Mouse (Mus musculus): ENCODE results near the gene Dmgdh. TPM values are rescaled to one million over a fixed set of nuclear protein-coding genes. Genes with fewer than 3 reads are reported as not detected.

The Dmgdh gene
- polyA plus RNA-seq, 2 experiments = 0.05 TPM; not detected in 1

DNA sequence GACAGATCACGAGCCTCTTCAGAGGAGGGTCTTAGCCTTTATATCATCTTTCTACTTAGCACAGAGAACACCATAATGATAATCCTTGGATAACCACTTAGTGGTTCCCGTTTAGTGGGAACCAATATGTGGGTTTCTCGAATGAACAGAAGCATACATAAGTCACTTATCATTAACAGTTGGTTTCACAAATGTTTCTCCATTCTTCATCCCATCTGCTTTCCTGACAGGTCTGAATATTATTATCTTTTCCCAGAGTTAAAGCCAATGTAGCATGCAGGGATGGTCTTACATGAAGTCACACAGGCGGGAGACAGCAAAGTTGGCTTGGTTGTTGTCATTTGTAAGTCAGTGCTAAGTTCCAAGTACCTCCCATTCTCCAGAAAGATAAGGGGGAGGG is 6.6 kb upstream of the Dmgdh start:
- no peak for TF ChIP-seq POLR2A (IDR thresholded peaks at IDR 0.05; ENCODE audit: borderline replicate concordance, extremely low read depth, insufficient read depth, insufficient read length)
- no peak for ATAC-seq (ENCODE audit: low FRiP score, low read depth)
- WGBS = 91% methylated on average over 4 of the region's 4 CpGs
- DNase-seq (ENCODE audit: low spot score) = no peak
- Histone ChIP-seq H3K27ac (replicated peaks; ENCODE audit: low read depth, low read length) (no peak overlapping the region), H3K36me3 (ENCODE audit: control insufficient read depth, insufficient read depth, low read length) (no peaks in the 10 kb centered on the region), H3K4me2 (replicated peaks; ENCODE audit: low read depth, low read length, severe bottlenecking) (no peak overlapping the region), H3K27me3 (ENCODE audit: control insufficient read depth, insufficient read depth, low read length) (no peaks in the 10 kb centered on the region), H3K4me1 (ENCODE audit: control insufficient read depth, insufficient read depth, low read length) (no peaks in the 10 kb centered on the region), H3K4me3 (replicated peaks; ENCODE audit: low read length) (no peak overlapping the region), H3K9me3 (ENCODE audit: control insufficient read depth, low read length) (0 out of 2 replicates have a peak, but pooled peaks cover 4% of the 10 kb centered on the region), H3K9ac (ENCODE audit: low read depth, low read length, severe bottlenecking) (no peak overlapping the region)

DNA sequence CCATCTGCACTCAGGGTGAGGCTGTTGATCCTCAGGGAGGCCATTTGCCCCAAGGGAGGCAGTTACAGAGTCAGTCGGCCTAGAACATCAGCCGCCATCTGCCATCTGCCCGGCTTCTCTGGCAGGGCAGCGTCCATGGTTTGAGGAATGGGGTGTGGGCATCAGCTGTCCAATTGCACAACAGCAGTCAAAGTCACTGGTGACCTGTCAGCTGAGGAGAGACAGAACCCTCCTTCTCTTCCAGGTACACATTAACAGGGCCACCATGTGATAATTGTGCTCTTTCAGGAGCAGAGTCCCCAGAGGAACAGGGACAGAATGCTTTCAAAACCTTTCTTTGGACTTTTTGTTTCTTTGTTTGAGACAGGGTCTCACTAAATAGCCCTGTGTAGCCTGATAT is 1.9 kb upstream of the Dmgdh start:
- H3K4me3 ChIP-seq (replicated peaks; ENCODE audit: low read length) = no peak overlapping the region
- H3K4me2 ChIP-seq (replicated peaks; ENCODE audit: low read depth, low read length, severe bottlenecking) = no peak overlapping the region
- no peaks in the 10 kb centered on the region for H3K36me3 ChIP-seq (ENCODE audit: control insufficient read depth, insufficient read depth, low read length)
- ATAC-seq (ENCODE audit: low FRiP score, low read depth) (no peak), DNase-seq (ENCODE audit: low spot score) (no peak)
- no peak overlapping the region for H3K9ac ChIP-seq (ENCODE audit: low read depth, low read length, severe bottlenecking)
- H3K9me3 ChIP-seq (ENCODE audit: control insufficient read depth, low read length) = 0 out of 2 replicates have a peak, but pooled peaks cover 4% of the 10 kb centered on the region
- H3K27me3 ChIP-seq (ENCODE audit: control insufficient read depth, insufficient read depth, low read length) = peaks cover 11% of the 10 kb centered on the region
- TF ChIP-seq POLR2A (IDR thresholded peaks at IDR 0.05; ENCODE audit: borderline replicate concordance, extremely low read depth, insufficient read depth, insufficient read length) = no peak
- no peaks in the 10 kb centered on the region for H3K4me1 ChIP-seq (ENCODE audit: control insufficient read depth, insufficient read depth, low read length)
- H3K27ac ChIP-seq (replicated peaks; ENCODE audit: low read depth, low read length) = no peak overlapping the region
- WGBS = 95% methylated on average over 4 of the region's 4 CpGs

DNA sequence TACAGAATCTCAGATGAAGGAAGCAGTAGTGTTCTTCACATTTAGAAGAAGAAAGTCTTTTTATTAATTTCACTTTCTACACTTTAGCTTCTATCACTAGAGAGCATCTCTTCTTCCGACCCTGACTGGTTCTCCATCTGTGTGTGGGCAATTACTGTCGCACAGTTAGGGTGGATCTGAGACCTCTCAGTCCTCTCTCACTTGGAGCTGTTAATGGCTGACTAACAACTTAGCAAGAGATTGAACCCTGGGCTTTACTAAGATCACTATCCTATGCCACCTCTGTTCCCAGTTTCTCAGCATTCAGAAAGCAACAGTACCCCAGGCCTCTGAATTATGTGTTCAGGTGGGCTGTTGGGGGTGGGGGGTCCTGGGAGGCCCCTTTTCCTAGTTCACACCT is 937 bp upstream of the Dmgdh start:
- 61% methylated on average over 2 of the region's 2 CpGs for WGBS
- TF ChIP-seq POLR2A (IDR thresholded peaks at IDR 0.05; ENCODE audit: borderline replicate concordance, extremely low read depth, insufficient read depth, insufficient read length) = no peak

DNA sequence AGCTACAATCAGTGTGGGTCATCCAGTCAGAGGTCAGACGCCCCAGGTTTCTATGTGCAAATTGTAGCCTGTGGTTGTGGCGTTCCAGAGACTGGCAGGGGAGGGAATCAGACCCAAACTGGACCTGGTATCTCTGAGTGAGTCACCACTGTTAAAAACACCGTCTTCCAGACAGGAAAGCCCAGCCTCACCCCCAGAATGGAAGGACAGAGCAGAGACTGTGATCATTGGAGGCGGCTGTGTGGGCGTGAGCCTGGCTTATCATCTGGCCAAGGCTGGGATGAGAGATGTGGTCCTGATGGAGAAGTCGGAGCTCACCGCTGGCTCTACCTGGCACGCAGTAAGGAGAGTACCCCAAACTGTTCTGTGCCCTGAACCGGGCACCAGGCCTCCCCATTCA is 2.6 kb downstream of the Dmgdh start:
- no peak for TF ChIP-seq POLR2A (IDR thresholded peaks at IDR 0.05; ENCODE audit: borderline replicate concordance, extremely low read depth, insufficient read depth, insufficient read length)
- Histone ChIP-seq H3K27me3 (ENCODE audit: control insufficient read depth, insufficient read depth, low read length) (peaks cover 11% of the 10 kb centered on the region), H3K4me2 (replicated peaks; ENCODE audit: low read depth, low read length, severe bottlenecking) (no peak overlapping the region), H3K36me3 (ENCODE audit: control insufficient read depth, insufficient read depth, low read length) (no peaks in the 10 kb centered on the region), H3K9ac (ENCODE audit: low read depth, low read length, severe bottlenecking) (no peak overlapping the region), H3K4me3 (replicated peaks; ENCODE audit: low read length) (no peak overlapping the region), H3K4me1 (ENCODE audit: control insufficient read depth, insufficient read depth, low read length) (no peaks in the 10 kb centered on the region), H3K9me3 (ENCODE audit: control insufficient read depth, low read length) (no peaks in the 10 kb centered on the region), H3K27ac (replicated peaks; ENCODE audit: low read depth, low read length) (no peak overlapping the region)
- 75% methylated on average over 9 of the region's 9 CpGs for WGBS
- ATAC-seq (ENCODE audit: low FRiP score, low read depth) (no peak), DNase-seq (ENCODE audit: low spot score) (no peak)

More for the DNA sequence above, 937 bp upstream of the Dmgdh start:
- DNase-seq (ENCODE audit: low spot score) (no peak), ATAC-seq (ENCODE audit: low FRiP score, low read depth) (no peak)
- no peaks in the 10 kb centered on the region for H3K4me1 ChIP-seq (ENCODE audit: control insufficient read depth, insufficient read depth, low read length)
- H3K27me3 ChIP-seq (ENCODE audit: control insufficient read depth, insufficient read depth, low read length) = peaks cover 11% of the 10 kb centered on the region
- H3K9ac ChIP-seq (ENCODE audit: low read depth, low read length, severe bottlenecking) = no peak overlapping the region
- no peak overlapping the region for H3K4me2 ChIP-seq (replicated peaks; ENCODE audit: low read depth, low read length, severe bottlenecking)
- H3K9me3 ChIP-seq (ENCODE audit: control insufficient read depth, low read length) = 0 out of 2 replicates have a peak, but pooled peaks cover 4% of the 10 kb centered on the region
- H3K36me3 ChIP-seq (ENCODE audit: control insufficient read depth, insufficient read depth, low read length) = no peaks in the 10 kb centered on the region
- H3K4me3 ChIP-seq (replicated peaks; ENCODE audit: low read length) = no peak overlapping the region
- no peak overlapping the region for H3K27ac ChIP-seq (replicated peaks; ENCODE audit: low read depth, low read length)

DNA sequence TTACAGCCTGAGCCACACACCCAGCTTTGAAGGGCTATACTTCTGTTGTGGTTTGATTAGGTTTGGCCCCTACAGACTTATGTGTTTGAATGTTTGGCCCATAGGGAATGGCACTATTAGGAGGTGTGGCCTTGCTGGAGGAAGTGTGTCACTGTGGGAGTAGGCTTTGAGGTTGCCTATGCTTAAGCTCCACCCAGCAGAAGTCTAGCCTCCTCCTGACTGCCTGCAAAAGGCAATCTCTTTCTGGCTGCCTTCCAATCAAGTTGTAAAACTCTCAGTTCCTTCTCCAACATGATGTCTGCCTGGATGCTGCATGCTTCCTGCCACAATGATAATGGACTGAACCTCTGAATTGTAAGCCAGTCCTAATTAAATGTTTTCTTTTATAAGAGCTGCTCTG is 9.1 kb downstream of the Dmgdh start:
- Histone ChIP-seq H3K4me2 (replicated peaks; ENCODE audit: low read depth, low read length, severe bottlenecking) (no peak overlapping the region), H3K4me3 (replicated peaks; ENCODE audit: low read length) (no peak overlapping the region), H3K4me1 (ENCODE audit: control insufficient read depth, insufficient read depth, low read length) (no peaks in the 10 kb centered on the region), H3K9ac (ENCODE audit: low read depth, low read length, severe bottlenecking) (no peak overlapping the region), H3K36me3 (ENCODE audit: control insufficient read depth, insufficient read depth, low read length) (no peaks in the 10 kb centered on the region), H3K27me3 (ENCODE audit: control insufficient read depth, insufficient read depth, low read length) (no peaks in the 10 kb centered on the region), H3K9me3 (ENCODE audit: control insufficient read depth, low read length) (no peaks in the 10 kb centered on the region), H3K27ac (replicated peaks; ENCODE audit: low read depth, low read length) (no peak overlapping the region)
- TF ChIP-seq POLR2A (IDR thresholded peaks at IDR 0.05; ENCODE audit: borderline replicate concordance, extremely low read depth, insufficient read depth, insufficient read length) = no peak
- no peak for ATAC-seq (ENCODE audit: low FRiP score, low read depth)
- peak; percentile 59 for DNase-seq (ENCODE audit: low spot score)

DNA sequence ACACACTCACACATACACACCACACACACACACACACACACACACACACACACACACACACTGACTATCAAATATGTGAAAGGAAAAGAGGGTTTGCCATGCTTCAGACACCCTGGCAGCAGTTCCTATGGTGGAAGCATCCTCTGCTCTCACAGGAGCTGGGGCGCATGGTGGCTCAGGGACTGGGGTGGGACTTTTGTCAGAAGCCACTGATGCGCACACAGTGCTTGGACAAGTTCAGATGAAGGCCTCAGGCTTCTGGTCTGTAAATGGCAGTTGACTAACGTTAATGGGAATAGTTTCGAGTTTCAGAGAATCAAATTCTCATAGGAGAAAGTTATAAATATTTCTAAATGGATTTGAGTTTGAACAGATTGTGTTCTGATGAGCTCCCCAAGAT is 11.0 kb downstream of the Dmgdh start:
- no peak overlapping the region for H3K4me2 ChIP-seq (replicated peaks; ENCODE audit: low read depth, low read length, severe bottlenecking)
- no peak overlapping the region for H3K27ac ChIP-seq (replicated peaks; ENCODE audit: low read depth, low read length)
- 76% methylated on average over 4 of the region's 4 CpGs for WGBS
- TF ChIP-seq POLR2A (IDR thresholded peaks at IDR 0.05; ENCODE audit: borderline replicate concordance, extremely low read depth, insufficient read depth, insufficient read length) = no peak
- H3K27me3 ChIP-seq (ENCODE audit: control insufficient read depth, insufficient read depth, low read length) = no peaks in the 10 kb centered on the region
- ATAC-seq (ENCODE audit: low FRiP score, low read depth) (no peak), DNase-seq (ENCODE audit: low spot score) (no peak)
- H3K36me3 ChIP-seq (ENCODE audit: control insufficient read depth, insufficient read depth, low read length) = no peaks in the 10 kb centered on the region
- H3K9ac ChIP-seq (ENCODE audit: low read depth, low read length, severe bottlenecking) = no peak overlapping the region
- no peaks in the 10 kb centered on the region for H3K4me1 ChIP-seq (ENCODE audit: control insufficient read depth, insufficient read depth, low read length)
- no peaks in the 10 kb centered on the region for H3K9me3 ChIP-seq (ENCODE audit: control insufficient read depth, low read length)
- no peak overlapping the region for H3K4me3 ChIP-seq (replicated peaks; ENCODE audit: low read length)
